Mouse (Mus musculus) embryonic fibroblast, embryonic 13.5 days (primary cell): Measurements from ENCODE around the gene Frmd4a.

ENCODE experiments used
- CTCF ChIP-seq: IDR thresholded peaks from 2 replicates; pipeline ENCODE4 v1.5.1; 2011; ENCODE audit warnings: mild to moderate bottlenecking, control low read depth, low read length, moderate library complexity, borderline replicate concordance; ENCODE audit not compliant: insufficient read depth
- POLR2A ChIP-seq: IDR thresholded peaks from 2 replicates; pipeline ENCODE4 v1.6.1; 2011; ENCODE audit warnings: low read depth, mild to moderate bottlenecking, control low read depth, low read length, moderate library complexity

- TF ChIP-seq CTCF (no peak), POLR2A (no peak)
These were observed 620.7 kb downstream of the Frmd4a start for GRCm38 (mm10) chr2:4638189-4638588.
